Mouse (Mus musculus) regulatory T cell (primary cell): ENCODE data around the gene Hoxa9.

Experiments
- in situ Hi-C: fragments of 300-600 bp; cut with MboI, MseI; formaldehyde crosslinking; loops from one replicate; pipeline ENCODE4 v1.15.1; 2025; ENCODE audit warnings: high pct_unique_total_duplicates

The Hoxa9 gene

DNA sequence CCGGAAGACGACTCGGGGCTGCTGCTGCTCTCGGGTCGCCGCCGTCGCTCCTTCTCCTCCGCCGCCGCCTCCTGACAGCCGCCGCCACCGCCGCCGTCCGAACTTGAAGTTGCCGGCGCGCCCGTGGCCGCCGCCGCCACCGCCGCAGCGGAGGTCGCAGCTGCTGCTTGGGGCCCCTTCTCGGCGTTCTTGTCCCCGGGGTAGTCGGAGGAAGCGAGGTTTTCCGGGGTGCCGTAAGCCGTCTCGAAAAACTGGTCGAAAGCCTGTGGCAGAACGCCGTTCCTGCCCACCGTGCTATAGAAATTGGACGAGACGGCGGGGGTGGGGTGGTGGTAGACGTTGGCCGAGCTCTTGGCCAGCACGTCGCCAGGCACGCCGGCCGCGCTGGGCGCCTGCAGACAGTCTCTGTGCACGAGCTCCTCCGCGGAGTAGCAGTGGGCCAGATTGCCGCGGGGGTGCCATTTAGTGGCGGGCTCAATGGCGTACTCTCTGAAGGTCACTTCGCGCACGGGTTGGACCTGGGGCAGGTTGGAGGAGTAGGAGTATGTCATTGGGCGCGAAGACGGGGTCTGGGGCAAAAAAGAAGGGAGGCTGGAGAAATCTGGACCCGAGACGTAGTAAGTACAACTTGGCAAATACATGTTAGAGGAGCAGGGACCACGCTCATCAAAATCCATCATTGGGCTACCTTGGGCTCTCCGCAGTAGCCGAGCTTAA, 14.3 kb upstream of the Hoxa9 start:
- in situ Hi-C loops, result loop anchor here (10.0 kb wide), 1 partner anchor 1070 kb away; no protein-coding TSS in a partner anchor

DNA sequence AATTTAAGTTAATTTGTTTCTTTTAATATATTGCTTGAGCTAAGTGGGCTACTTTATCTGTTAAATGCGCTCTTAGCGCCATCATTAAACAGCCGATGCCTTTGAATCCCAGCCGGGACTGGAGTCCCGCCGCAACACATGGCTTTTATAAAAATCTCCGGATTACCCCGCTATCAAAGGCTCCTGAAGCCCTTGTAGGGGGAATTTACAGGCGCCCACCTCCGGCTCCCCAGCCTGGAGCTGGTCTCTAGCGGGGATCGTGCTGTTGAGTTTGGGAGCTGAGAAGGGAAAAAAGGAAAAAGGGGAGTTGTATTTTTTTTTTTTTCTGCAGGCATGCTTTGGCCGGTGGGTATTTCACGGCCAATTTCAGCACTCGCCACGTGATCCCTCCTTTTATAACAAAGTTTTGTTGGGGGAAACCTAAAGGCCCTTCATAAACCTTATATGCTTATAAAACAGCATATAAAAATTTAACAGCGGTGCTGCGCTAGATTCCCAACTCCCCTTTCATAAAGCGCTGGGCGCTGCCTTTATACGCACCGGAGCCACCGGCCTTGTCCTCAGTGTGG, 13.7 kb upstream of the Hoxa9 start:
- in situ Hi-C loops, result loop anchor here (10.0 kb wide), 1 partner anchor 1070 kb away; no protein-coding TSS in a partner anchor

DNA sequence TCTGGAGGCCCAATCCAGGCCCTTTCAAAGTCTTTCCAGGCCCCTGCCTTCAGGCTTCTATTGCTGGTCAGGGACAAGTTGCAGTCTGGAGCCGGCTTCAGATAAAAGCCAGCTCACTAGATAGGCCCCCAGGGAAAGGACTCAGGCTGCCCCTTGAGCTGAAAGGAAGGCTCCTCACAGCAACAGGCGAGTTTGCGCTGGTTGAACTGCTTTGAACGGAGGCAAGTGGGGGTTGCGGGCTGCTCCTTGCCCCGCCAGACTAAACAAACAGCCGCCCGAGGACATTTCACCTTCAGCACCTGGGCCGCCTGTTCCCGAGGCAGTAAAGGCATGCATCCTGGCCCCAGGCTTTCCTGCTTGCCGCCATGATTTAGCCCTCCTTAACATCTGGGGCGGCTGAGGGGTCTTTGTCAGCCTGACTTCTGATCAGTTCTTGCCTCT, 12.8 kb upstream of the Hoxa9 start:
- in situ Hi-C loops, result loop anchor here (10.0 kb wide), 1 partner anchor 1069 kb away; no protein-coding TSS in a partner anchor

DNA sequence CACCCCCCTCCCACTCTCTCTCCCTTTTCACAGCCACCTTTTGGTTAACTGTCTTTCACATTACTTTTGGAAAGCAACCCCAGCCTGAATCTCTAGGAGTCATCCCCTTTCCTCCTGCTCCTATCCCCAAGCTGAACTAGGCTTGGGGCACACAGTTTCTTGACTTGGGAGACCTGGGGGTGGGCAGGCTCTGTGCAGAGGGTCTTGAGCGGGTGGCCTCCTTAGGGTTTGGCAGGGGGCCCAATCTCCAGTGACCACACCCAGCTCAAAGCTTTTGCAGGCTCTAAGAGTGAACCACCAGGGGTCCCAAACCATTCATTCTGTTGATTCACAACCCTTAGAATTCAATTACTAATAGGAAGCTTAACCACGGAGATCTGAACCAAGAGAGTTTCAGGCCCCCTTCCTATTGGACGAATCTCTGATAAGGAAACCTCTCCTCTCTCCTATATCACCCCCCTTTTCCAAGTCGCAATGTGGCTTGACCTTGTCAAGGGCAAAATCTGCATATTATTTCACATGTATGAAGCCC, 12.0 kb upstream of the Hoxa9 start:
- in situ Hi-C loops, result loop anchor here (10.0 kb wide), 1 partner anchor 1068 kb away; no protein-coding TSS in a partner anchor

DNA sequence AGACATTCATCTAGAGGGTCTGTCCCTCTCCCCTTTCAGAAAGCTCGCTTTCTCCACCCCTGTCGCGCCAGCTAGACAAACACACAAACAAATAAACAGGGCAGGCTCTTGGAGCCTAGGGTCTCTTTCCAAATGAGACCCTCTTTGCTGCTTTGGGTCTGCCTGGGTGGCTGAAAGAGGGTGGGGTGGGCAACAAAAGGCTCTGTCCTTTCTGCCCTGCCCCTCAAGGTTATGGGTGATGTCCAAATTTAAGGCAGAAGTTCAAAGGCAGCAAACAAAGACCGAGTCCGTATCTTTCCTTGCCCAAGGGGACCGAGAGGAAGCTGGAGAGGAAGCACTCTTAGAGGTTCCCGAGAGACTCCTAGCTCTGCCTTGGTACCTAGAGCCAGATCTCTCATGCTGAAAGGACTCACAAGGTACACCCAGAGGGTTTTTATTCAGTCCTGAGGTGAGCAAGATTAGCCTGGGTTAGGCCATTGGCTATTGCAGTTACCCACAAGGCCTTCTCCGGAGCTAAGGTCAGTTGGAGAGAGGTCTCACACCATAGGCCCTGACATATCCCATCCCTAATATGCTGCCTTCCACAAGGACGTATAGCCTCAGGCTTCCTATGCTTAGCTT, 10.2 kb upstream of the Hoxa9 start:
- in situ Hi-C loops, result loop anchor here (10.0 kb wide), 1 partner anchor 1066 kb away; no protein-coding TSS in a partner anchor

DNA sequence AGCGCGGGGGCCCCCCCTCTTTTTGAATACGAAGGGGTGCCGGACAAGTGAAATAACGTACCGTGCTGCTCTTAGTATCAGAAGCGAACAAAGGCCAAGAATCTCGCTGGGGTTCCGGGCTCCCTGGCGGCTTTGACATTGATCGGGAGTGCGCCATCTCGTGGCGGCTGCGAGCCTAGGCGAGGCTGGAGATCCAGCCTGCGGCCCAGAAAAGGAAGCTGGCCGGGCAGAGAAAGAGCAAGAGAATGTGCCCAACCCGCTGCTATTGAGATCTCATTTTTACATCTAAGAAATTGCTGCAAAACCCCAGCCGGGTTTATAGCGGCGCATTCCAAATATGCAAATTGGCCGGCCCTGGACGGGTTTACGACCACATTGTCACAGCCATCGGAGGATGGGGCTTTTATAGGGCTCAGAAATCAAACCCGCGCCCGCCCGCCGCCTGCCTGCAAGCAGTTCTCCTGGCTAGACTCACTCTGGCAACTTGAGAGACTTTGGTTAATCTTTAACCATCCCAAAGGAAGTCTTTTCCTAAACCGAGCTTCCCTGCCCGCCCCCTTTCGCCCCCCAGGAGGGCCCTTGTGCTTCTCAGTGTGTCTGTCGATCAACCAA, 9.6 kb upstream of the Hoxa9 start, which contains the start of gene Hoxa10:
Gene Hoxa10, minus strand, starts transcription at position 466 of the 612 bp plus-strand sequence.
- in situ Hi-C loops, result loop anchor here (10.0 kb wide), 1 partner anchor 1066 kb away; no protein-coding TSS in a partner anchor

DNA sequence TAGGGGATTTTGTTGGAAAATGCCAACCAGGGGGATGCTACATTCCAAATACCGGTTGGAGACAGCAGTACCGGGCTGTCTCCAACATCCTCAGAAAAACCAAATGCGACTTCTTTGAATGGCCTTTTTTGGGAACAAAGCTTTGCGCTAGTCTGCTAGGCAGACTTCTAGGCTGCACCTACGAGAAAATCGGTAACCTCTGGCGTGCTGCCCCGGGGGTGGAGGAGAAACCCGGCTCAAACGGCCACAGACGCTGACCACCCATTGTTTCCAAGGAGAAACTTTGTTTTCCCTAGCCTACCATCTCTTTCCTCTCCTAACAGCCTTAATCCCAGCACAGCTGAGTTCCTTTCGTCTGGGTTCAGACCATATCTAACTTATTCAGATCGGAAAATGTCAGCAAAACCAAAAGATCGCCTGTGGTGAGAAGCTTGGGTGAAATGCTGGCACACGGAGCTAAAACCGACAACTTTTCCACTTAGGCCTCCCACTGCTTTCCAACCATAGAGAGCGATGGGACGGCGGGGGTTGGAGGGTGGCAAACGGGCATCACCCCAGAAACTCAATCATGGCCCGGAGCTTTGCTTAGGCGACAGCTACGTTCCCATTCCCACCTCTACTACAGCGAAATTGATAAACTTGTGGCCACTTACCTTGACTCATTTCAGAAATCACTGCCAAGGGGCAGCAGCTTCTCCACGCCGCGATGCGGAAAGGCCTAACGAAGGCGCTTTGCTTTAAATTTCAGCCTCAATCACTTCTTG, 8.9 kb upstream of the Hoxa9 start:
- in situ Hi-C loops, result loop anchor here (10.0 kb wide), 1 partner anchor 1065 kb away; no protein-coding TSS in a partner anchor

DNA sequence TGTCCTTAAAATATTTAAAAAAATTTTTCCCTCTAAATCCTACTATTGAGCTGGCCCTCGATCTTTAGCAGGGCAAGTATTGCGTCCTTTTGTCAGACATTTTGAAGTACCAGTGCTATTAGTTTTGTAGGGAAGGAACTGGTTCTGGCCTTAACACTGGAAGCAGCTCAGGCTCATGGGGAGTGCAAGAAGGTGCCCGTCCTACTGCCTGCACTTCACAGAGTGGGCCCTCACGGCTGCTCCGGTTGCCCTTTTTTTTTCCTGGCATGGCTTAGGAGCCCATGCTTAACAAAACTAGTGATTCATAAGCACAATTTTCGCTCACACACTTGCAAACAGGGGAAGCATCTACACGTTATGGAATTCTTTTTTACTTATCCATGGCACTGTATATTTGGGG, 8.1 kb upstream of the Hoxa9 start:
- in situ Hi-C loops, result no loop called here

DNA sequence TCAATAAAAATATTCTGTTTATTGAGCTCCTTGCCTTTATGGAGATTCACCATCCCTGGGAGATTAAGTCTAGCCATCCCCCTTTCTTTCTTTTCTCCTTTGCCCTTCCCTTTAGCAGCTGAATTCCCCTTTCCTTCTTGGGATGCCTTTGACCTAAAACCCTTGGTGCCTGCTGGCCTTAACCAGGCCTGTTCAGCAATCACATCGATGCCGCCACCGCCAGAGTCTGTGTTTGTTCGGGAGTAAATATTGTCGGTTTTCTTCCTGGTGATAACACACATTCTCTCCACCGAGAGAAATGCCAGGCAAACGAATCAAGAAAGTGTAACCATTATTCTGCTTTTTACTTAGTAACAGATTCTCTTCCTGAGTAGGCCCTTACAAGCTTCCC, 7.3 kb upstream of the Hoxa9 start:
- in situ Hi-C loops, result no loop called here

DNA sequence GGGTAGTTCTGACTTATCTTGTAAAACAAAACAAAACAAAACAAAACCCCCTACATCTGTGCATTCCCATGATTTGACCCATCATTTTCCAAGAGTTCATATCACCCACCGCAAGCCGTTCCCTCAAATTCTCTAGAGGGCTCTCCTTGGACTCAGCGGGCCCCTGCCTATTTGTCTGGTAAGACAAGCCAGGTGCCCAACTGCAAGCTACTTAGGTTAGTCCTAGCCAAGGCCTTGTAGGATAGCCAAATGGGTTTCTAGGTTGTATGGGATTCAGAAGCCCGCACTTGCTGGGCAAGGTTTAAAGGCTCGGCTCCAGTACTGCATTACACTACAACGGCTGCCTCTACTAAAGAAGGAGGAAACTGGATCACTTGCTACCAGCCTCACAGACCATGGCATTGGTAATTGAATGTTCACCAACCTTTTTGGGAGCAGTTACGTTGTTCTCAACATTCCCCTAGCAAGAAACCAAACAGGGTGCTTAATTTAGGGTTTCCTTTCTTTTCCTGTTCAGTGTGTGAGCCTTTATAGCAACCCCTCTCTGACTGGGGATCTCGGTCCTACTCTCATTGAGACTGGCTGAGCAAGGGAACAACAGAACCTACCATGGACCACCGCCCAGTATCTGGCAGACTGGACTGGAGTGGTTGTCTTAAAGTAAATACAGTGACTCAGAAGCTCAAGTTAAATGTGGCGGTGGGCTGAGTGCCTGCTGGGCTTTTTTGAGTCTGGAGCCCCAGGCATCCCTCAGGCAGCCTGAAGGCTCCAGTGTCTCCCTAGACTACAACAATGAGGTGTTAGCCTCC, 6.7 kb upstream of the Hoxa9 start:
- in situ Hi-C loops, result no loop called here

DNA sequence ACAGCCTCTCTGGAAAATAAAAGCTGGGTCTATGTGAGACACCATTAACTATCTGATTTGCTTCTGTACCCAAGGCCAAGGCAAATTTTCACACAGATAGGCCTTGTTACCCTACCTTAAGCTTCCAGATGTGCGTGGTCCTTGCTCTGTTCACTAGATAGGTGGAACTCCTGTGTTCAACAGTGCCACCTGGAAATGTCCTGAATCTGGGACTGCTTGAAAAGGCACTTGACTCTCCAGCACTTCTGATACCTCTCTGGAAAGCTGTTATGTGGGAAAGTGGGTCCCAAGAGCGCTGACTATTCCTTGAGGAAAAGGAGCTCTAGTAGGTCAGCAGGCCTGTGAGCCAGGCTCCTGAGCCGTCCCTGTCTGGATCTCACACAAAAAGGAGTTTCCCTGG, 5.9 kb upstream of the Hoxa9 start:
- in situ Hi-C loops, result no loop called here

DNA sequence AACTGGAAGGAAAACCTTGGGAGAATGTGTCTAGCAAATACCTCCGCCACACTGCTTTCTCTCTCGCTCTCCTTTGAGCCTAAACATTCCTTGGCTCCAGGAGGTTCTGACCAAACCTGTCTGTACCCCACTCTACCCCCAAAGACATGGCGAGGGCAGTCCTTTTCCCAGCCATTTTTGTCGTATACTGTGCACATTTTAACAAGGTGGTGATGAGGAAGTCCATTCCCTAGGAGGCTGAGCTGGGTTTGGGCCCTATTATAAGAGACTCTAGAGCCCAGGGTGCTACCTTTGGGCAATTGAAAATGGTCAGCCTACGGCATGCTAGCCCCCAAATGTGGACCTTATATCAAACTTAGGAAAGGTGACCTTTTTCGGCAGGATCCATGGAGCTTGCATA, 5.0 kb upstream of the Hoxa9 start:
- in situ Hi-C loops, result no loop called here

DNA sequence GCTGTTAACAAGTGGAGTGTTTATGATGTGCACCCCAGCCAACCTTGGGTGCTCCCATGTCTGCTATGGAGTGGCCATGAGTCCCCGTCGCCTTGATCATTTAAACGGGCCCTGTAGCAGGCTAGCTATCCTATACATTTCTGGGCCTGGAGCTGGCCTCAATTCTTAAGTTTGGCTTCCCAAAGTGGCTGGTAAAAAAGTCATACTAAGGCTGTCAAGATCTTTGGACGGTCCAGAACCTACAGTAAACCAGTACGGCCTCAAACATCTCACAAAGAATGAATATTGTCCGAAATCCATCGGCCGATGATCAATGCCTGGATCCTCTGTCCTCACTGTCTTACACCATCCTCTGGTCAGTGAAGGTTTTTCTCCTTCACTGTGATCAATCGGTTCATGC, 4.4 kb upstream of the Hoxa9 start:
- in situ Hi-C loops, result no loop called here

DNA sequence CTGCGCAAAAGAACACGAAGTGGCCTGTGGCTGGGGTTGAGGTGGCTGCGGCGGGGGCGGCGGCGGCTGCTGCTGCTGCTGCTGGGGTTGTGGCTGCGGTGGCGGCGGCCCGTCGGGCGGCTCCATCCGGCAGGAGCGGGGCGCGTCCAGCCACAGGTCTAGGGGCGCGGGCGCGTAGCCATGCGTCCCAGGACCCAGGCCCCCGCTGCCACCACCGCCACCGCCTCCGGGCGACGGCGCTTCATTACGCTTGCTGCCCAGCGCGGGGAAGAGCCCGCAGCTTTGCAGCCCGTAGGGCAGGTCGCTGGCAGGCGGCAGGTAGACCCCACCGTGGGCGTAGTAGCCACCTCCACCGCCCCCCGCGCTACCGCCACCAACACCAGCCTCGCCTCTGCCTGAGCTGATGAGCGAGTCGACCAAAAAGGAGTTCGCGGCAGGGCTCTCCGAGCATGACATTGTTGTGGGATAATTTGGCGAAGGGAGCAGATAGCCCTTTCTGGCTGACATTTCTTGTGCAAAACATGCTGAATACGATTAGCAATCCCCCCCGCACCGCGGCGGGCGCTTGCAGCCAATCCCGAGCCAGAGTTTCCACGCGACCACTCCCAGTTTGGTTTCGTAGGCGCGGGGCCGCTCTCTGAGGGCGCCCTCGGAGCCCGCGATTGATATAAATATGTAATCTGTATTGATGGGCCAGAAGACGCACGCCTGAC, 3.7 kb upstream of the Hoxa9 start:
- in situ Hi-C loops, result no loop called here

DNA sequence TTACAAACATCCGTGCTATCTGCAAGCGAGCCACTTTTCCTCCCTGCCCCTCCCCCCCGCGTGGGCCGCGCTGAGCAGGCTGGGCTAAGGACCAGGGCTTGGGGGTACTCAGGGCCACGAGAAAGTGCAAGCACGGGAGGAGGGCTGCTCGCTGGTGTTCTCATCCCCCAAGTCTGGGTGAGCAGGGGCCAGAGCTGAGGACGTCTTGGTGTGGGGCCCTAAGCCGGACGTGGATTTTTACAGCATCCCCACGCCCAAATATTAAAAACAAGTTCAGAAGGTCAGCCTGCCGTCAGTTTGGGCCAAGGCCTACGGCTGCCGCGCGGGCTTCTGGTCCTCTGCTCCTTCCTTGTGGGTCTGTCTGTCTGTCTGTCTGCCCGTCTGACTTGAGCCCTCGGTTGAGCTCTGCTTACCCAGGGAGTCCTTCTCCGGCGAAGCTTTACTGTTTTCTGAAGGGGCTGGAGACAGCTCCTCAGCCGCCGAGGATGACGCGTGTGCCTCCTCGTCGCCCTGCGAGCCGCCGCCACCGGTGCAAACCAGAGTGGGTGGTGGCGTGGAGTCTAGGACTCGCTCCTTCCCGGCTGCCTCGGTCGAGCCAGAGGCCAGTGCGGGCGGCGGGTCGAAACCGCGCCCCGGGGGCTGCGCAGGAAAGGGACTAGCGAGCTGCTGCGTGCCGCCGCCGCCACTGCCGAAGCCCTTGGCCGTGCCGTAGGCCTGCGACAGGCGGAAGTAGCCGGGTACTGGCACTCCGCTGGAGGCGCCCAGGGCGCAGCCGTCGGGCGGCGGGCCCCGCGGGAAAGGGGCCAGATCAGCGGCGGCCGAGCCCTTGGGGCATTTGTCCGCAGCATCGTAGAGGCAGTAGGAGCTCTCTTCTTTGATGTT, 2.9 kb upstream of the Hoxa9 start:
- in situ Hi-C loops, result no loop called here

DNA sequence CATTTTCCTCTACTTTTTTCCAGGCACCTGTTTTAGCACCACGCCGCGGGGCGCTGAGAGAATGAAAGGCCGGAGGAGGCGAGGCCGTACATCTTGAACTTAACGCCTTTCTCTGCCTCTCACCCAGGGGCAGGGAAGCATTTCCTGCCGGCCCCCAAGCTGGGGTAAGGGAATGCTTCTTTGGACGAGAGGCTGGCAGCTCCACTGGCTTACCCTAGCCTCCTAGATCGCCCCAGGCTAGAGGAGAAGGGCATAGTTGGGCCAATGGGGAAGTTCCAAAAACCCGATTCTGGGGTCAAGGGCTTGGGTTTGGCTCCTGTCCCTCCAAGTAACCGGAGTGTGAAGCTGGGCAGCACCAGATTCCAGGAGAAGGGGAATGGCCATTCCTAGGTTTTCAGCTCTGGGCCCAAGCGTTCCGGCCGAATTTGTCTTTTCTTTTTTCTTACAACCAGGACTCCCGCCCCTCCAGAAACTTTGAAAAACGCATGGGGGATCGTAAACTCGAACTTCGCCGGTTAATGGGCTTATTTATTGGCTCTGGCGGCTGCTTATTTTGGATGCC, 2.2 kb upstream of the Hoxa9 start:
- in situ Hi-C loops, result no loop called here

DNA sequence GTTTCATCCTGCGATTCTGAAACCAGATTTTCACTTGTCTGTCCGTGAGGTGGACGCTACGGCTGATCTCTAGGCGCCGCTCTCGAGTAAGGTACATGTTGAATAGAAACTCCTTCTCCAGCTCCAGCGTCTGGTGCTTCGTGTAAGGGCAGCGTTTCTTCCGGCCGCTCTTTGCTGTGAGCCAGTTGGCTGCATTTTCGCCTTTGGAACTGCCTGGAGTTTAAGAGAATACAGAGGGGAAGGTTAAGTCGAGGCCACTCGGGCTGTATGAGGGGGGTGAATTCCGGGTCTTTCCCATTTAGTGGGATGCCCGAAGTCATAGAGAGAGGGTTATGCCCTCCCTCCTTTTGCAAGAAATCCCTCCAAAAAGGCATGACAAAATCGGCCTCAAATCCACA, 1.7 kb upstream of the Hoxa9 start:
- in situ Hi-C loops, result no loop called here

DNA sequence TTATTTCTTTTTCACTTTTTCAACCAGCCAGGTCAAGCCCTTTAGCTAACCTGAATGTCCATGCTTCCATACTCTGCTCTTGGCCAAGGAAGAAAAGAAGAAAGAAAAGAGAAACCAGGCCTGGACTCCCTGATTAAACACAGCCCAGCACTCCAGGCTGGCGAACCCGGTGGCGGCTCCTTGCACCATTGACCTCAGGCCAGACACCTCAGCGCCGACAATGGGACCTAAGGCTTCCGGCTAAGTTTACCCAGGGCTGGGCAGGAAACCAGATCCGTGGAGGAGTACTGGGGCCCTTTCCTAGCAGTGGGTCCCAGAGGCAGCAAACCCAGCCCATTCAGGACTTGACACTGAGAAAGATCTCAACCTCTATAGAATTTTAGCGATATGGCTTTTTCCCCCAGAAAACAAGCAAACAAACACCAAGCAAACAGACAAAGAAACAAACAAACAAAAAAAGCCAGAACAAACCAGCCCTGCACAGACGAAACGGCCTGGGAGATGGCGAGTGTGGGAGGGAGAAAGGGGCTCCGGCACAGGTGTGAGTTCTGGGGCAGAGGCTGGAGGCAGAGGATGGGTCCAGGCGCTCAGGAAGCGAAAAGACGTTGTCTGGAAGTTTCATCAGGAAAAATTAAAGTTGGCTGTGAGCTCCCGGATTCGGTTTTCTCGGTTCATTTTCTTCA, 1.1 kb upstream of the Hoxa9 start:
- in situ Hi-C loops, result no loop called here
